Mouse (Mus musculus): ENCODE data around the gene Bri3bp.

DNA sequence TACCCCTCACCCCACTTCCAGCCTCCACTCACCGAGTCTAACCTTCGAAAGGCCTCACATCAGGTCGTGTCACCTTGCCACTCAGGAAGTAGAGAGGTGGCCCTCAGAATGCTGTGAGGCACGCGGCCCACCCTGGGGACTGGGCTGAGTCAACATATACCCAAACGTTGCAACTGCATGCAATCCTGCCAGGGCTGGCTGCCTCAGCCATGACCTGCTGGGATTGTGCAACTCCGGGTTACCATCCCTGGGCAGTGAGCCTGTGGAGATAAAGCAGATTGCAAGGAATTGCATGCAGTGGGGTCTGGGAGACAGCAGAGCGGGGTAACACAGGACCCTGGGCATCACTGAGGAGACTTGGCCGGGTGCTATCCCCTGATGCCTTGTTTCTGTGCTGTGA, 11.2 kb downstream of the Bri3bp start:
- TF ChIP-seq POLR2A (IDR thresholded peaks at IDR 0.05; ENCODE audit: borderline replicate concordance, extremely low read depth, insufficient read depth, insufficient read length, poor library complexity, severe bottlenecking) (no peak), CTCF (IDR thresholded peaks at IDR 0.05; ENCODE audit: borderline replicate concordance, extremely low read depth, insufficient read depth, insufficient read length) (no peak)

Measured in brain, embryonic 14.5 days (tissue).